Mouse (Mus musculus) midbrain, embryonic 16.5 days (tissue): ENCODE results near the gene Tmcc3. TPM values are rescaled to one million over a fixed set of nuclear protein-coding genes. Genes with fewer than 3 reads are reported as not detected.

ENCODE experiments used
- ATAC-seq: fragments of 200-750 bp; cut with Nextera tagmentation; 2 replicates; pipeline ENCODE4 v1.8.0; 2017; ENCODE audit warnings: moderate TSS enrichment
- H3K27ac ChIP-seq: fragments of 300-500 bp; sonication (generic); 2 replicates; pipeline ENCODE4 v1.5.1; 2014; ENCODE audit warnings: mild to moderate bottlenecking, low read length, mixed read lengths
- H3K27me3 ChIP-seq: fragments of 300-500 bp; sonication (generic); 2 replicates; pipeline ENCODE4 v1.6.1; 2014; ENCODE audit warnings: low read depth, low read length, mixed read lengths; ENCODE audit not compliant: control insufficient read depth, insufficient read depth
- H3K36me3 ChIP-seq: fragments of 300-500 bp; sonication (generic); 2 replicates; pipeline ENCODE4 v1.6.1; 2014; ENCODE audit warnings: mild to moderate bottlenecking, low read length, moderate library complexity, mixed read lengths; ENCODE audit not compliant: control insufficient read depth, insufficient read depth
- H3K4me1 ChIP-seq: fragments of 300-500 bp; sonication (generic); 2 replicates; pipeline ENCODE4 v1.6.1; 2014; ENCODE audit warnings: mild to moderate bottlenecking, low read length, mixed read lengths; ENCODE audit not compliant: control insufficient read depth, insufficient read depth
- H3K4me2 ChIP-seq: fragments of 300-500 bp; sonication (generic); 2 replicates; pipeline ENCODE4 v1.6.1; 2014; ENCODE audit warnings: mild to moderate bottlenecking, low read length, mixed read lengths
- H3K4me3 ChIP-seq: fragments of 300-500 bp; sonication (generic); 2 replicates; pipeline ENCODE4 v1.5.1; 2014; ENCODE audit warnings: low read depth, mild to moderate bottlenecking, low read length, moderate library complexity, mixed read lengths
- H3K9ac ChIP-seq: fragments of 300-500 bp; sonication (generic); 2 replicates; pipeline ENCODE4 v1.6.1; 2014; ENCODE audit warnings: low read depth, low read length, mixed read lengths
- H3K9me3 ChIP-seq: fragments of 300-500 bp; sonication (generic); replicated peaks from 2 replicates; pipeline ENCODE4 v1.6.1; 2014; ENCODE audit warnings: mild to moderate bottlenecking, low read length, mixed read lengths; ENCODE audit not compliant: control insufficient read depth, poor library complexity, severe bottlenecking
- WGBS: fragments of 180-500 bp; shearing (Covaris S2); extraction: QIAGEN DNeasy Blood & Tissue Kit; methylation state at CpG from one replicate; pipeline ENCODE4 v1.1.7; 2014; 5-methylcytosine and 5-hydroxymethylcytosine counted together
- polyA plus RNA-seq: library from polyadenylated mRNA; unstranded; fragments of >200 nt; fragmentation: Nextera tagmentation; extraction: Ambion mirVana; gene quantifications from 2 replicates; pipeline ENCODE4 v1.2.1, GENCODE M21; 2015

Gene Tmcc3
- polyA plus RNA-seq, 1 experiment from 2014 or later, result 16.4 TPM

DNA sequence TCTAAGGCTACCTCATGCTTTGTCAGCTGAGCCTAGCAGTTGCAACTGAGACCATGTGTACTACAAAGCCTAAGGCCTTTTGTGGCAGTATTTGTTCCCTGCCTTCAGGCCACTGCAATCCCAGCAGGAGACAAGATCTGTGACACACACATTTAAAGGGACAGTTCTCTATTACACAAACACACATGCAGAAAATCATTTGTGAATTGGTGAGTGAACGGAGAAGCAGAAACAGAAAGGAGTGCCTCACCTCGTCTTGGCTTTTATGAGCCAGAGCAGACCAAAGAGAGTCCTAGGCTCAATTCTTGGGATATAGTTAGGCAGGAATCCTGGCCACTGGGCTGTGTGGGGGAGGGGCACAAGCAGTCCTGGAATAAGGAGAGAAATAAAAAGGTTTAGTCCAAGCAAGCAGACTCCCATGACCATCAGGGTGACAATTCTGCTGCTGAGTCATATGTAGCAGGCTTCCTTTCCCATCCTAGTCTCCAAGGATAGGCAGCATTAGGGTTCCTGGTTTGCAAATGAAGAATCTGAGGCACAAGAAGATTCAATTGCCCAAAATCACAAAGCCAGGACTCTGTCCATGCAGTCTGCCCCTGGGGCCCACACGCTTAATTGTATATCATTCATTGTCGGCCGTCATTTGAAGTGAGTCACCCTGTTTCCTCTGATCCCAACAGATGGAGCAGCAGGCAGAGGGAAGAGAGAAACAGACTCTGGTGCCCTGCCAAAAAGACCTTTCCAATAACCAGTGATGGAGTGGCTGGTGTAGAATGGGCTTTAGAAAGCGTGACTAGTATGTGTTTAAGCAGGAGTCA, 16.6 kb upstream of the Tmcc3 start:
- peaks cover 14% of the 10 kb centered on the region for H3K4me1 ChIP-seq
- no peaks in the 10 kb centered on the region for H3K27me3 ChIP-seq
- H3K9me3 ChIP-seq, result no peaks in the 10 kb centered on the region
- peak; percentile 68; the same call in 1 of the 2 replicates for ATAC-seq
- peak overlapping the region; percentile 68 for H3K27ac ChIP-seq
- 24% methylated on average over 6 of the region's 6 CpGs for WGBS
- H3K4me3 ChIP-seq, result no peak overlapping the region
- no peak overlapping the region for H3K4me2 ChIP-seq
- no peaks in the 10 kb centered on the region for H3K36me3 ChIP-seq
- H3K9ac ChIP-seq, result peak overlapping the region; percentile 14; the same call in 1 of the 2 replicates

DNA sequence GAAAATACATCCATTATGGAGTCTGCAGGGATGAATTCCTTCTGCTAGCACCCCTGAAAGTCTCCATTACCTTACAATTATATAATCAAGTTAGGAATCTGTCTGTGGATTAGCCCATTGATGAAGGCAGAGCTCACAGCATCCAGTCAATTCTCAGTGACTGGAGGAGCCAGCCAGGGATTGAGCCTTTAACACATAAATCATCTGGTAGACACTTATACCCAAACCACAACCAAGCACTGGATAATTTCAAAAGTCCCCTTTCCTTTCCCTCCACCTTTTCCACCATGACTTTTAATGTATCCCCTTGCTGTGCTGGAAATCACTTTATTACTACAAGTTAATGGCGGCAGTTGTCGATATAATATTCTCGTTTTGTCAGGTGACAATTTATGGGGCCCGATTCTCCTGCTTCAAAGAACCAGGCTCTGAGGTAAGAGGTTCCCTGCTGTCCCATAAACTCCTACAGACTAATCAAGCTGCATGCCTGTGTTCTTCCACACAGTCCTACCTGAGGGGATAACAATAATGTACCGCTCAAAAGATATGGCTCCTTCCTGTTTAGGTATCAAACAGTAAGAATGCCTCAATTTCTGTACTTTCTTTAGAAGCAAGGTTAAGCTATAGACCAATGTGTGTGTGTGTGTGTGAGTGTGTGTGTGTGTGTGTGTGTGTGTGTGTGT, 15.7 kb upstream of the Tmcc3 start:
- 92% methylated on average over 5 of the region's 5 CpGs for WGBS

DNA sequence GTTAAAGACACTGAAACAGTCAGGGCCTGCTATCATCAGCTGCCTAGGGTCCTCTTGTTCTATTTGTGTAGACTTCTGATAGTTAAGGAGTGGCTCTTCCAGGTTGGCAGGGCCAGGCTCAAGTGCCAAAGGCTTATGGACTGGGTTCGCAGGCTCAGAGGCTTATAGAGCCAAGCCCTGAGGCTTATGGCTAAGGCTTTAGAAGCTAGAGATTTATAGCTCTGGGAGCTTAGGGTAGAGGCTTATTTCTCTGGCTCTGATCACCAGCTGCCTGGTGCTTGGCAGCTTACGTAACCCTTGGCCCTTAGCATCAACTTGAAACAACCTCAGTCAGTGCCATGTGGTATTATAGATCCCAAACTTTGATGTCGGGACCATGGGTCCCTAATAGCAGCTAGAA, 13.3 kb upstream of the Tmcc3 start, which contains the start of gene Gm4792:
Gm4792 (minus strand) TSS at position 233 of the 400 bp plus-strand sequence.
- H3K9me3 ChIP-seq, result no peaks in the 10 kb centered on the region
- ATAC-seq, result no peak
- H3K36me3 ChIP-seq, result no peaks in the 10 kb centered on the region
- H3K9ac ChIP-seq, result no peak within 1 kb of the TSS
- H3K27me3 ChIP-seq, result no peaks in the 10 kb centered on the region
- H3K4me1 ChIP-seq, result peaks cover 14% of the 10 kb centered on the region
- no peak within 1 kb of the TSS for H3K4me2 ChIP-seq
- no peak within 1 kb of the TSS for H3K4me3 ChIP-seq
- WGBS, result 62% methylated on average over 3 of the region's 3 CpGs
- no peak within 1 kb of the TSS for H3K27ac ChIP-seq

More for the DNA sequence above, 15.7 kb upstream of the Tmcc3 start:
- Histone ChIP-seq H3K27ac (no peak overlapping the region), H3K4me2 (no peak overlapping the region), H3K27me3 (no peaks in the 10 kb centered on the region), H3K36me3 (no peaks in the 10 kb centered on the region), H3K9ac (no peak overlapping the region), H3K4me1 (peaks cover 14% of the 10 kb centered on the region), H3K4me3 (no peak overlapping the region), H3K9me3 (no peaks in the 10 kb centered on the region)
- no peak for ATAC-seq

DNA sequence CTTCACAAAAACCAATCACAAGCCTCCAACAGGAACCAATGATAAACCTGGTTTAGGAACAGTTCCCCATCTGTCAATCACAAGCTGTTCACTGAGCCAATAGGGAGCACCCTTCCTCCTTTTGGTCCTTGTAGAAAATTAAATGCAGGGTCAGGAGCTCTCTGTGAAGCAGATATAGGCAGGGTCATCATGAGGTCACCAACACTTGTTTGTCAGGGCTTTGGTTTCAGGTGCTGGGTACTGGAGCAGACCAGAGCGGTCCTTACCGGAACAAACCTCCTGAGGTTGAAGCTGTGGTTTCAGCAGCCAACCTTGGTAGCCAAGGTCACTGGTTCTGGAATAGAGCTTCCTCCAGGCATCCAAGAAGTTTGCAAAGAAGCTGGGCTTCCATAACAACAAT, 12.4 kb upstream of the Tmcc3 start:
- Histone ChIP-seq H3K36me3 (no peaks in the 10 kb centered on the region), H3K4me2 (no peak overlapping the region), H3K9ac (no peak overlapping the region), H3K4me3 (no peak overlapping the region), H3K27ac (no peak overlapping the region), H3K27me3 (no peaks in the 10 kb centered on the region), H3K4me1 (peaks cover 14% of the 10 kb centered on the region), H3K9me3 (no peaks in the 10 kb centered on the region)
- no peak for ATAC-seq
- 98% methylated on average over 2 of the region's 2 CpGs for WGBS

DNA sequence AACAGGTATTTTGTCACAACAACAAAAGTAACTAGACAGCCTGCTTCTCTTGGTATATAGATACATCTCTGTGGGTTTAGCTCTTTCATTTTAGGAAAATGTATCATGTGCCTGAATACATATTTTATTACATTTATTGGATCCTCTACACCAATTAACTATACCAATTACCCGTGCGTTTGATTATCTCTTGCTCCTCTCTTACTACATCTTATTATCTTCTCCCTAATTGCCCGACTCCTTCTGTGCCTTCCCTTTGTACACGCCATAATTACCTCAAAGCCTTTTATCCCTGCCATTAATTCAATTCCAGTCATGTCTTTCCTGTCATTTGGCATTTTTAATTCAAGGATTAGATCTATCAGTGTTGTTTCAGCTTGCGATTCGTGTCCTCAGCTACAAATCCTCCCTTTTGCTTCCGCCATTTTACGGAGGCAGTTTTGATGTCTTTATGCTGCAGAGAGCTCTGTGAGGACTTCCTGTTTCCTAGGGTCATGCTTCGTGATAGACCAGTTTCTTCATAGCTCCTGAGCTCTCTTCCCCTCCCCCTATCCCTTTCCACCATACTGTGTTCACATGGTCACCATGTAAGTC, 7.6 kb upstream of the Tmcc3 start:
- no peak overlapping the region for H3K4me3 ChIP-seq
- no peak overlapping the region for H3K4me2 ChIP-seq
- peaks cover 4% of the 10 kb centered on the region; the same call in 1 of the 2 replicates for H3K9me3 ChIP-seq
- no peaks in the 10 kb centered on the region for H3K4me1 ChIP-seq
- no peaks in the 10 kb centered on the region for H3K27me3 ChIP-seq
- H3K36me3 ChIP-seq, result no peaks in the 10 kb centered on the region
- H3K9ac ChIP-seq, result no peak overlapping the region
- 45% methylated on average over 9 of the region's 9 CpGs for WGBS
- H3K27ac ChIP-seq, result peak overlapping the region; percentile 23; the same call in 1 of the 2 replicates
- peak; percentile 82 for ATAC-seq

DNA sequence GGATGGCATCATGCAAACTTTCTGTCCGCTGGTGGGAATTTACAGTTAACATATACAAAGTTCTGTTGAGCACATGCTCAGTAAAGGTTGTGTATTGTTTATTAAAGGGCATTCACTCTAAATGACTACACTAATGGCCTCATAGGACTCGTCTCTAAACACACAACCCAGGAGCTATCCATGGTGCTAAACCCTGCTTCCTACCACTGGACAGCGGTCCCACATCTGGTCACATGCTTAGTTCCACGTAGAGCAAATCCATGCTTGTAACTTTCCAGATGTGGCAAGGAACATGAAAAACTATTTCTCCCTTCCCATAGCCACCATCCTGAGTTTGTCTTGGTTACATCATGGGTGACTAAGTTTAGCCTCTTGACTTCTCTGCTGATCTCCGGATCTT, 6.2 kb upstream of the Tmcc3 start:
- Histone ChIP-seq H3K27ac (no peak overlapping the region), H3K4me3 (no peak overlapping the region), H3K27me3 (no peaks in the 10 kb centered on the region), H3K4me2 (no peak overlapping the region), H3K36me3 (no peaks in the 10 kb centered on the region), H3K9ac (no peak overlapping the region), H3K4me1 (no peaks in the 10 kb centered on the region), H3K9me3 (peaks cover 4% of the 10 kb centered on the region; the same call in 1 of the 2 replicates)
- 68% methylated on average over 5 of the region's 5 CpGs for WGBS
- no peak for ATAC-seq

DNA sequence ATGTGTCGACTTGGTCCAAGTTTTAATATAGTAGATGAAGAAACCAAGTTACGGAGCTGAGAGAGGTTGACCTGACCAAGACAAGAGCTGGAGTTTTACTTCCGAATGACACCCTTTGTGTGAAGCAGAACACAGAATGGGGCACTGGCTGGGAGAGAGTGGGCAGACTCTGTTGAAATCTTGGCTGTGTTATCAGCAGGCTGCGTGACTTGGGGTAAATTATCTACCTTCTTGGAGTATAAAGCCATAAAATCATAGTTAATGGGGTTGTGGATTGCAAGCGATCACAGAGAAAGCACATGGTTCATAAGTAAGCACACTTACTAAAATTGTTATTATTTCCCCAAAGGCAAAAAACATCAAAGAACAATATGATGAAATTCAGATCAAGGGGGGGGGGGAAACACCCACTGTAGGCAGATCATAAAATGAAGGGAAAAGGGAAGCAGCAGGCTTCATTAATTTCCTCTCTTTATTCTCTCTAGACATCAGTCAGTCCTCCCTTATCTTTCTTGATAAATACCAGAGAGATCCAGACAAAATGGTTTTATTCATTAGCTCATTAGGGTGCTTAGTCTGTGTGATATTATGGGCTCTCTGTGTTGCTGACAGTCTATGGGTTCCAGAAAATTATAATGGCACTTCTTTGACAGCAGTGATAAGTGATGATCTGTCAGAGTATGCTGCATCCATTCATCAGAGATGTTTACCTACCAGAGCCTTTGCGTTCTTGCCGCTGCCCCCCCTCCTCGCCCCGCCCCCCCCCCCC, 1.1 kb upstream of the Tmcc3 start:
- 62% methylated on average over 7 of the region's 9 CpGs for WGBS
- ATAC-seq, result peak; percentile 33; the same call in 1 of the 2 replicates
- Histone ChIP-seq H3K4me3 (no peak overlapping the region), H3K9ac (no peak overlapping the region), H3K9me3 (peaks cover 4% of the 10 kb centered on the region; the same call in 1 of the 2 replicates), H3K4me2 (no peak overlapping the region), H3K36me3 (no peaks in the 10 kb centered on the region), H3K4me1 (peaks cover 13% of the 10 kb centered on the region), H3K27me3 (no peaks in the 10 kb centered on the region), H3K27ac (0 out of 2 replicates have a peak overlapping the region, but pooled peaks have one; percentile 8)

DNA sequence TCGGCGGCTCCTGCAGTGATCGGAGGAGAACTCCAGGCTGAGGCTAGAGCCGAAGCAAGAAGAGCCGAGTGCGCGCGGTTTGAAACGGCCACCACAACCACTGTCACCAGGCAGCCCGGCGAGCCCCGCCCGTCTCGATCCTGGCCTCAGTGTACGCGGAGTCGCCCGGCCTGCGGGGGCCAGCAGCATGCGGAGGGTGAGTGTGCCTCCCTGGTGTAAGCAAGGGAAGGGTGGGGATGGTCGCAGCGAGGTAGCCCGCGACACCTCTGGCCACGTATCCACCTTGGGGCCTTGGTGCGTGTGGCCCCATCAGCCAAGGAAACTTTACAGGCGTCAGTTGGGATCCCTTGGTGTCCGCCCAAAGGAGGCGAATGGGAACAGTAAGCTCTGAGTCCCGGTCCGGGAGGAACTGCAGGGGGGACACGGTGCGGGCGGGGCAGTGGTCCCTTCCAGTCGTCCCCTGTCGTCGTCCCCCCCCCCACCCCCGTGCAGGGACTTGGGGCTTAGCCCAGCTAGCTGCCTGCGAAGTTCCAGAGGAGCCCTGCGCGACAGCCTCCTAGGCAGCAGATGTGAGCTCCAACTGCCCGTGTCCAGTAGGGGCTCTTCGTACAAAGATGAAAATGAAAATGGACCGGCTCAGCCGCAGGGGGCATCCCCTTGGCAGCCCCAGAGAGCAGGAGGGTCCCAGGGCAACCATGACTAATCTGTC, 412 bp downstream of the Tmcc3 start:
- peak; percentile 75 for ATAC-seq
- peak overlapping the region; percentile 78 for H3K4me2 ChIP-seq
- H3K27ac ChIP-seq, result peak overlapping the region; percentile 3; the same call in 1 of the 2 replicates
- peaks cover 4% of the 10 kb centered on the region; the same call in 1 of the 2 replicates for H3K9me3 ChIP-seq
- peak overlapping the region; percentile 65 for H3K9ac ChIP-seq
- no peaks in the 10 kb centered on the region for H3K27me3 ChIP-seq
- peak overlapping the region; percentile 43 for H3K4me3 ChIP-seq
- no peaks in the 10 kb centered on the region for H3K36me3 ChIP-seq
- H3K4me1 ChIP-seq, result peaks cover 13% of the 10 kb centered on the region
- 0% methylated on average over 43 of the region's 45 CpGs for WGBS
